Comparison of ENCODE assay signal across 21 mouse cellular contexts in the genomic region with DNA sequence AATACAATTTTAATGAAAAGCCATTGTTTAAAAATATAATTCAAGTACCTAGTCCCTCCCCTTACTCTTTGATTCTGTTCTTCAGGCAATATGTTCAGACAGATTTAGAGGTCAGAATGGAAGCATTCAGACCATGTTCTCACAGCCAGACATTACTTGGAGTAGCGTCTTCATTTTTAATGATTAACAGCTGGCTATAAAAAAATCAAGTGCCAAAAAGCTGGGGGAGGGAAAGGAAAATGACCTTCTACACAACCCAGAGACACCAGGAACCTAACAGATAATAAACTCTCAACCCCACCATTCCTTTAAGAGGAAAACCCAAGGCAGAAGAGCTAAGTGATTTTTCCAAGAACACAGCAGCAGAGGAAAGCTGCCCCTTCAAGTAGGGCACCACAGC.
"Had no signal": no experiment of that assay in that cellular context is flagged by ENCODE, and none has a peak within 500 bp of the region (broad histone marks: within the 10 kb centered on the region; RNA-seq: fewer than 3 reads in every experiment).

No protein-coding gene starts in this region.

- H3K9ac ChIP-seq: lung, embryonic 15.5 days; midbrain, embryonic 12.5 days; neural tube, embryonic 13.5 days; neural tube, embryonic 15.5 days had no signal

- H3K4me2 ChIP-seq: lung, embryonic 15.5 days; midbrain, embryonic 12.5 days; neural tube, embryonic 13.5 days; neural tube, embryonic 15.5 days had no signal

- H3K27ac ChIP-seq: lung, embryonic 15.5 days; macrophage; midbrain, embryonic 10.5 days; midbrain, embryonic 12.5 days; neural tube, embryonic 13.5 days; neural tube, embryonic 15.5 days had no signal

- DNase-seq: lung, adult 2 months; lung, postnatal 14 days; lung, postnatal 36 days; retina, postnatal 1 day; right cerebral cortex, adult 18-20 months; right cerebral cortex, postnatal 25 days; right cerebral cortex, postnatal 4 days; spleen, adult 18-20 months; thymus, adult 18-20 months; thymus, postnatal 14 days; thymus, postnatal 36 days had no signal

- ATAC-seq: lung, postnatal 0 days; midbrain, embryonic 16.5 days had no signal

- H3K27me3 ChIP-seq: lung, embryonic 15.5 days; megakaryocyte, embryonic 14.5 days; midbrain, embryonic 12.5 days; neural tube, embryonic 13.5 days; neural tube, embryonic 15.5 days had no signal

- H3K9me3 ChIP-seq: lung, embryonic 15.5 days; megakaryocyte, embryonic 14.5 days; midbrain, embryonic 10.5 days; midbrain, embryonic 12.5 days; neural tube, embryonic 13.5 days; neural tube, embryonic 15.5 days had no signal

- H3K4me3 ChIP-seq: lung, embryonic 15.5 days; megakaryocyte, embryonic 14.5 days; midbrain, embryonic 10.5 days; midbrain, embryonic 12.5 days; myocyte; neural tube, embryonic 13.5 days; neural tube, embryonic 15.5 days had no signal

- H3K36me3 ChIP-seq: lung, embryonic 15.5 days; midbrain, embryonic 10.5 days; midbrain, embryonic 12.5 days; neural tube, embryonic 13.5 days; neural tube, embryonic 15.5 days had no signal

- H3K4me1 ChIP-seq: lung, embryonic 15.5 days; megakaryocyte, embryonic 14.5 days; midbrain, embryonic 10.5 days had no signal
